Mouse (Mus musculus) kidney, postnatal 14 days (tissue): ENCODE results near the gene Gm10645.

ENCODE experiments used
- DNase-seq: peaks from one replicate; pipeline ENCODE4 v3.0.0; 2022; ENCODE audit warnings: mixed read lengths

Gm10645 gene

DNA sequence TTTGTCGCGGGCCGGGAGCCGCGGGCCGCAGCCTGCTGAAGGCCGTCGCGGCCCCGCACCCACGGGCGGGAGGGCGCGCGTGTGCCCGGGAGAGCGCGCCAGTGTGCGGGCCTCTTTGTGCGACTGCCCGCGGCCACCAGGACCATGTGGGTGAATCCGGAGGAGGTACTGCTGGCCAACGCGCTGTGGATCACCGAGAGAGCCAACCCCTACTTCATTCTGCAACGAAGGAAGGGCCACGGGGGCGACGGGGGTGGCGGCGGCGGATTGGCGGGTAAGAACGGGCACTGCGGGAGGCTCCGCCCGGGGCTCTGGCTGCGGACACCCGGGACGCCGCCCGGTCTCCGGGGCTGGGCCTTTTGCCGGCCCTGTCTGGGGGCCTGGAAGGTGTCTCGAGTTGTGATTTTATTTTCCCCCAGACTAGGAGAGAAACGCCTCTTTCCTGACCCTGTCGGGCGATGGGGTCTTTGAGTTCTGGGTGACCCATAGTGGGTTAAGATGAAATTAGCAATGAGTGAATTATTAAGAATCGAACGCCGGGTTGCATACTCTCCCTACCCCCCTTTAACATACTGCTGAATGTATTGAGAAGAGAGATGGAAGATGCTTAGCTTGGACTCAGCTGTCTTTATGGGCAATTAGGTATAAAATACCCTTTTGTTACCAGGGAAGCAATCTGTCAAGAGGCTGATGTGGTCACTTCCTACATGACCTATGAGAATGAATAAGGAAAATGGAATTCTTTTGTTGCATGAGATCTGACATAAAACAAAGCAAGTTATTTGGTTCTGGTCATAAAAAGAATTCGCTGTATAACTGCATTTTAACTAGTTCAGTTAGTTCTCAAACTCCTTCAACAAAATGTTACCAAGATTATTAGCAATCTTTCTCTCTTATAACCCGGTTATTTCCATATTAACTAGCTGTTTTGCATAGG, at the start of gene Gm10645:
Gene Gm10645 (minus strand): TSS at position 240 of the 937 bp plus-strand sequence.
- peak; percentile 39 for DNase-seq

- no peak for DNase-seq
These were observed 49.1 kb upstream of the Gm10645 start for GRCm38 (mm10) chr8:83215065-83215464.

DNA sequence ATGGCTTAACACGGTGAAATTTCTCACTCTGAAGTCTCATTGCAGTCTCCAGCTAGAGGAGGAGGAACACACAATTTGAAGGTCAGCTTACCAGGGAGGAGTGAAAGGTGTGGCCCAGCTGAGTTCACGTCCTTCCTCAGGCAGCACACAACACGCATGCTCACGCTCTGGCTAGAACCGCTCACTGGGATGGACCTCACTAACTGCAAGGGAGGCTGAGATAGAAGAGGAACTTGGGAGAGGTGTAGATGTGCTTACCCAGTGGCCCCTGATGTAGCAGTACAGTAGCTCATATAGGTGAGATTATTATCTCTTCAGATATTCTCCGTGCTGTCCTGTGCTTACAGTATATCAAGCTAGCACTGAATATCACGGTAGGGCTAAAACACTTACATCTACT, 44.7 kb upstream of the Gm10645 start:
- no peak for DNase-seq

DNA sequence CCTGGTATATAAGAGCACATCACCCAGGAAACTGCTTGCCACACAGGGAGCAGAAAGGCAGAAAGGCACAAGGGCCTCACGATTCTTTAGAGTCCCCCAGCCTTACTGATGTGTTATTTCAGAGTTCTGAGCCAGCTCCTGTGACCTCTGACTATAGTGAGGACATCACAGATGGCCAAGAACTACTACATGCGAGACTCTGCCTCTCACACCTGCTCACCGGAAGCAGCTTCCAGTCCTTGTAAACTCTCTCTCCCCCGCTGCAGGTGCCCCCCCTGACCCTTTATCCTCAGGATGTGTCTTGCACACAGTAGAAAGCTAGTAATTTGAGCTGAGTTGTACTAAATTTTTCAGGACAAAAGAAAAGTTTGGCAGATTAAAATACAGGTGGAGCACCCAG, 43.6 kb upstream of the Gm10645 start:
- DNase-seq: no peak

GRCm38 (mm10) chr8:83205907-83206306, 39.9 kb upstream of the Gm10645 start:
- DNase-seq: no peak

- DNase-seq: no peak
These were observed 37.0 kb upstream of the Gm10645 start for GRCm38 (mm10) chr8:83202946-83203345.

DNA sequence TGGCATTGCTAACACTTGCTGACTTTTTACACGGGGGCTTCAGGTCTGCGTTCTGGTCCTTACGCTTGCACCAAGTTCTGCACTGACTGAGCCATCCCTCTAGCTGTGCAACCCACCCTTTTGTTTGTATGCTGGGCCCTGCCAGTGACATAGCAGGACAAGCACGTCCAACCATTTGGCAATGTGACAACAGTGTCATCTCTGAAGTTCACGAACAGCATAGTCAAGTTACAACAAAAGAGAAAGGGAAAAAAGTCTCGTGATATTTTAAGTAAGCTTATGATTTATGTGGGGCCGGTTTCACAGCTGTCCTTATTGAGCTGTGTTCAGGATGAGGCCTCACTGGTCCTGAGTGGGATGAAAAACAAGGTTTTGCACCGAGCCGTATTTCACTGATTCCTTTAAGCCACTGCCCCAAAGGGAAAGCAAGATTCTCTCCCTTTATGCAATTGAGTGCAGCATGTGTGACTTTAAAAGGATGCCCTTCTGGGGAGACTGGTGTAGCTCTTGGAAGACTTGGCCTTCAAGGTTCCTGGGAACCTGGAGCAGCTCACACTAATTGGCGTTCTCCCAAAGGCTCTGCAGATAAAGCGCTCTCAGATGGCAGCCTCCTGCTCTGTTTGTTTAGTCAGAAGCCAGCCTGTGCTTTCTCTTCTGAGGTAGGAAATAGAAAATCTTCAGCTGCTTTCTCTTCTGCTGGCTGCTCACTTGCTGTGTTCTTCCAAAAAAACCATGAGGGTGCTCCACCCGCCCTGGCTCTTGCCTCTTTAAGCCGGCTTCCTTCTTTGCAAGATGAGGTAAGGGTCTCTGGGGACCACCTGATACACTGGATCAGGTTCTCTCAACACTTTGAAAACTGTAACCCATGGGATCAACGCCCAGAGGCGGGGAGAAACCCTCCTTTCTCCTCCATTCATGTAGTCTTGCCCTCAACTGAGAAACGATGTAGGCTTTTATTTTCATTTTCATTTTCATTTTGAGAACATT, 34.5 kb upstream of the Gm10645 start:
- peak; percentile 20 for DNase-seq

- no peak for DNase-seq
These were observed 33.7 kb upstream of the Gm10645 start for GRCm38 (mm10) chr8:83199715-83200114.

DNA sequence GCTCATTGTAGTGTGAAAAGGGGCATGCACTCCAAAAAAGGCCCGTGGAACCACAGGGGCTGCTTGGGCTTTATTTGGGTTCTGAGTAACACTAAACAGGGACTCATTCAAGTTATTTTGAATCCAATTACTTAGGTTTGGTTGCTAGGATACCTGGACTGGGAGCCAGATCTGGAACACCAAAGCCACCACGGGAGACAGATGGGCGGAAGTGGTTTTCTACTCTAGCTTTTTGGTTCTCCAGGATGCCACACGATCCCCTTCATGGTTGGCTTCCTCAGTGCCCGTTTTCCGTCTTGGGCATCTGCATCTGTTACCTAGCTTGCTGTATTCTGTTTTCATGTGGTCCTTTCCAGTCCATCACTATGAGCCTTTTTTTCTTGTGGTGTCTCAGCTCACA, 30.1 kb upstream of the Gm10645 start:
- no peak for DNase-seq

- no peak for DNase-seq
These were observed 23.6 kb upstream of the Gm10645 start for GRCm38 (mm10) chr8:83189538-83190095.

DNA sequence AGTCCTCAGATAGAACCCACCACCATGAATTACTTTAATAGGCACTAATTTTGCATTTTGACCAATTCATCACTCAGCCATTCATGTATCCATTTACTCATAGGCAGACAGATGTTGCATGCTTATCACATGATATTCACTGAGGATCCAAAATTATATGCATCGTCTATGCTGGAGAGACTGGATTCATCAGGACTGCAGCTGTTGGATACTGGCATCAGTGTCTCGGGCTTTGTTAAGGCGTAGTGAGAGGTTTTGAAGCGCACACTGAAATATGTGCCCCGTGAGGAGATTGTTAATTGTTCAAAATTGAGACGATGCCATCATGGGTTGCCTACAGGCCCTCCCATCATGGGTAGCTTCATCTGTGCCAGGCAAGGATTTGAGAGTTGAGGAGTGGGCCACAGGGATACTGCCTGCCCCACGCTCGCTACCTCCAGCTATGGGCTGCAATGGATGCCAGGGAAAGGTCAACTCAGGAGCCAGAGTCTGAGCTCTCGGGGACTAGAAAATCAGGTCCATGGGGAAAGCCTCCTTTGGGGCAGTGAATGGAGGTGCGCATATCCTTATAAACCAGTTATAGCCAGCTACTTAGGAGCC, 21.5 kb upstream of the Gm10645 start:
- no peak for DNase-seq

GRCm38 (mm10) chr8:83186376-83186775, 20.4 kb upstream of the Gm10645 start:
- peak; percentile 34 for DNase-seq

- DNase-seq: no peak
These were observed 16.8 kb upstream of the Gm10645 start for GRCm38 (mm10) chr8:83182784-83183183.

DNA sequence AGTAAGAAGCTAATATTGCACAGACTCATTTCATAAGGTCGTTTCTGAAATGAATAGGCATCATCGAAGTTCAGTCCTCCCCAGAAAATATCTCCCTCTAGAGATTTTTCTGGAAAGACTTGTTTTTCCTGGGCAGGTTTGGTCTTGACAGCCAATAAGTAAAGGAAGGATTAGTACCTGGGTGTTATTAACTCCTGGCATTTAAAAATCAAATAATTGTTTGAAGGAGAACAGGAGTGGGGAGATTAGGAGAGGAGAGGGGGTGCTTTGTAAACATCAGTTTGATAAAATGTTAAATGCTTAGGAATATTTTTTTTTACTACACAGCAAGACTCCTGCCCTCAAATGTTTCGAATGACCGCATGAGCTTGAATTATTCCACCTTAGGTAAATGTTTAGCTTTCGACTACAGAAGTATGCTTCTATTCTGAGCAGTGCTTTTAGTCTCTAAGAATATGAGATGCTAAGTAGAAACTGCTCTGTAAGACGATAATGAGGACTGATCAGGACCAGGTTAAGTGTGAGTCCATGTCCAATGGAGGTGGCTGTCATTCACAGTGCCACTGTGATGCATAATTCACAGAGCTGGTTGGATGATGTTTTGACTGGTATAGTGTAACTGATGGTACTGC, 16.0 kb upstream of the Gm10645 start:
- DNase-seq: no peak

DNA sequence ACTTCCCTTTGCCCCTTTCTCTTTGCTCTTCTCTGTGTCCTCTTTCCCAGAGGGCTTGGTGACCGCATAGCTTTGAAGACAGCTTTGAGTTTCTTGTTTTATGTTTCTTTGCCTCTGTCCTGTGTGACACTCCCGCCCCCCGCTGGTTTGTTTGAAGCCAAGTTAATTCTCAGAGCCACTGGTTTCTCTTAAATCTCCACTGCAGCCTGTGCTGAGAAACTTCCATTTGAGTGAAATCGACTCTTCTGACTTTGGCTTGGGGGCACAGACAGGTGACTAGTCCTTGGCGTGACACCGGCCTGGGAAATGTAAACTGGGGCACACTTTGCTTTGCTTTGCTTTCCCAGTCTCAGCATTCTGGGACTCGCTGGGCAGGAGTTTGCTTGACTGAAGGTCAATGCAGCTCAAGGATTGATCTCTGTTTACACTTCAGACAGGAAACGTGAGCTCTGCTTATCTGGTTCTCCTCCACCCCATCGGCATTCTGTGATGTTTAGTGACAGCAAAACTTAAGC, 12.3 kb upstream of the Gm10645 start:
- DNase-seq: peak; percentile 20

DNA sequence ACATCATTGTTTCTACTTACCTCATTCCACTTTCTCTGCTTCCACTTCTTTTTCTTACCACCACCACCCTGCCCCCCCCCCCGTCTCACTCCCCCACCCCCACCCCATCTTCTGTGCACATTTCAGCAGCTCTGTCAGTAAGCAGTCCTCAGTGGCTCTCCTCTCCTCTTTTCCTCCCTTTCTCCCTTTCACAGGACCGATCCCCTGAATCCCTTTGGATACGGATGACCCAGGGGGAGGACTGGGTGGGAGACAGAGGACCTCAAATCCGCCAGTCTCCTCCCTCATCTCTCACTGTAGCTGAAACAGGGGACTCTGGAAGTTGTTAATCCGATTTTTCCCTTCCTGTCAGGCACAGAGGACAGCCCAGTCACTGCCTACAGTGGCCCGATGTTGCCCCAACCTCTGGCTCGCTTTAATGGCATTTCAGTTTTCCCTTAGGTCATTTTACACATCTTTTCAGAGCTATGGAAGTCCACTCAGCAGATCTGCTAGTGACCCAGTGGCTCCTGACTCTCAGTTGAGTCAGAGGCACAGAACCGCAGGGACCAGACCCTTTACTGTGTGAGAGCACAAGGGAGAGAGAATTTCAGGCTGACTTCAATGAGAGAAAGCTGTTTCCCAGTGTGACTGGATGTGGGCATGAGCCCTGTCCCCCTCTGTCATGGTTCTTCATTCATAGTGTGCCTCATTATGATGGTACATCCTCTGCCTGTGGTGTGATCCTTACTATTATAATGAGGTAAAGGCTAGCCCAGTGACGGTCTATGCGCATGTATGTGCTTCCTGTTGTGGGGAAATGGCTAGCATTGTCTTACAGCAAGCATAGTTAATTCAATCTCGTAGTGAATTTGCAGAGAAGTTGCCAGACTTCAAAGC, 11.6 kb upstream of the Gm10645 start:
- DNase-seq: no peak

- no peak for DNase-seq
These were observed 10.8 kb upstream of the Gm10645 start for GRCm38 (mm10) chr8:83176785-83177184.

DNA sequence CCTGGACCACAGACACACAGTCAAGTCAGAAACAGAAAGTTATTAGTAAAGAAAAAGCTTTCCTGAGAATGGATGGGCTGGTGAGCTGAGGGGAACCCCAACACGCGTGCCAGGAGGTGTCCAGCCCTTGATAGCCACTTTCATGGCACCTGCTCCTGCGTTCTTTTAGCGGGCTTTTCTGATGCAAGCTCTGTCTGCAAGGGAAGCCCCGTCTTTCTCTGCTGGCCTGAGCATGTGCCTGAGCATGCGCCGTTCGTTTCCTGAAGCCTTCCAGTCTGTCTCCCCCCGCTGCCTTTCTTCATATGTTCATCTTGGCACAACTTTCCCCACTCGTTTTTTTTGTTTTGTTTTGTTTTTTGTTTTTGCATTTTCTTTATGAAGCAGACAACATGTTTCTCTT, 9.7 kb upstream of the Gm10645 start:
- DNase-seq: no peak

DNA sequence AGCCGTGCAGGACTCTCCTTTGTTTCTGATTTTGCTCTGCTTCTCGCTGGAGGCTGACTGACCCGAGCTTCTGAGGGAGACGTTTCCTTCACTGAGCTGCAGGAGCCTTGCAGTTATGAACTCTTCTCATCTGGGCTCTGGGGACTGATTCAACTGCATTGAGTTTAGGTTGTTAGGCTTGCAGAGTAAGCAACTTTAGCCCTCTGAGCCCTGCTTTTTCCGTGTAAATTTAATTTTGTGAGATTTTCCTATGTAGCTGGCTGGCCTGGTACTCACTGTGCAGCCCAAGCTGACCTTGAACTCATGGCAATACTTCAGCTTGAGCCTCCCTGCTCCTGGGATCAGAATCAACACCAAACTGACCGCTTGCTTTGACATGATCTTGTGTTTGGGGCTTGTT, 4.9 kb upstream of the Gm10645 start:
- no peak for DNase-seq

DNA sequence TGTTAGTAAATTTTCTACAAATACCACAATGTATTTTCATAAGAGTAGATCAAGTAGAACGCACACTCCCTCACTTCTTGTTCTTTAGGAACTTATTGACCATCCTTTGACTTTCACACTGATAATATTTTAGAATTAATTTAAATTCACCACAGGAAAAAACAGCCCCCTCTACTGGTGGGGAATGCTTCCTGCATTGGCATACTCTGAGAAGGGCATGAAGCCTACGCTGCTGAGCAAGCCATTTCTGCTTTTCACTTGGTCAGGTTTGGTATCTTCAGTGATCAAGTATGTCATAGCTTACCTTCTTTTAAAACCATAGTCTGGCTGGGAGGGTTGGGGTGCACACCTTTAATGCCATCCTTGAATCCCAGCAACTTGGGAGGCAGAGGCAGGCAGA, 3.7 kb upstream of the Gm10645 start:
- peak; percentile 7 for DNase-seq

DNA sequence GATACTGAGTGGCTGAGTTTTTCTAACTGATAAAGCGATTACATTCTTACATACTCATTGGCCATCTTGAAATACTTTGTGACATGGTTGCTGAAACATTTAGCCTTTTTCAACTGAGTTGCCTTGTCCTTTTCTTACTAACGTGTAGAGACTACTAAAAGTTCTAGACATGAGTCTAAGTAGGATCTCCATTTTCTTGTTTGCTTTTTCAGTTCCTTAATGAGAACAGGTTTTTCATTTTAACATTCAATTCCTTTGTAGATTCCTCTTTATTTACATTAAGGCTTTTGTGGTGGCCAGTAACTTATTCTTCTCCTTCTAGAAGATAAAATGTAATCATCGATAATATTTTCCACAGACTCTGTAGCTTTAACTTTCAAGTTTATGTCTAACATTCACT, 3.2 kb upstream of the Gm10645 start:
- DNase-seq: no peak
